Mouse (Mus musculus): ENCODE results near the gene Cngb1. TPM values are rescaled to one million over a fixed set of nuclear protein-coding genes. Genes with fewer than 3 reads are reported as not detected.

The Cngb1 gene
- polyA plus RNA-seq, 2 experiments = 0.06 TPM; not detected in 1

GRCm38 (mm10) chr8:95209924-95210323 is 96.5 kb downstream of the Cngb1 start:
- no peak for TF ChIP-seq CTCF (IDR thresholded peaks at IDR 0.05; ENCODE audit: low read depth)
- Histone ChIP-seq H3K36me3 (replicated peaks; ENCODE audit: control insufficient read depth, insufficient read depth, low read depth) (no peaks in the 10 kb centered on the region), H3K27ac (no peak overlapping the region), H3K9ac (replicated peaks) (no peak overlapping the region), H3K4me3 (ENCODE audit: insufficient read depth in 1 of 2, low read depth in 2 of 2, low read length in 2 of 2) (no peak overlapping the region), H3K27me3 (ENCODE audit: control insufficient read depth, insufficient read depth, low read length) (no peaks in the 10 kb centered on the region), H3K4me1 (replicated peaks; ENCODE audit: control insufficient read depth in 2 of 2, insufficient read depth in 2 of 2, low read length in 1 of 2) (no peaks in the 10 kb centered on the region), H3K9me3 (ENCODE audit: control insufficient read depth, low read length) (no peaks in the 10 kb centered on the region), H3K4me2 (ENCODE audit: low read depth) (no peak overlapping the region)
- WGBS (ENCODE audit: insufficient replicate concordance) = 44% methylated on average over 11 of the region's 11 CpGs
- ATAC-seq (ENCODE audit: insufficient read depth) (no peak), DNase-seq (ENCODE audit: low read depth in 3 of 3, low spot score in 3 of 3) (no peak)

GRCm38 (mm10) chr8:95205946-95206345 is 100.4 kb downstream of the Cngb1 start:
- no peaks in the 10 kb centered on the region for H3K27me3 ChIP-seq (ENCODE audit: control insufficient read depth, insufficient read depth, low read length)
- no peak overlapping the region for H3K27ac ChIP-seq
- no peak overlapping the region for H3K9ac ChIP-seq (replicated peaks)
- TF ChIP-seq CTCF (IDR thresholded peaks at IDR 0.05; ENCODE audit: low read depth) = no peak
- no peak for TF ChIP-seq EP300 (IDR thresholded peaks at IDR 0.05; ENCODE audit: low read depth)
- H3K36me3 ChIP-seq (replicated peaks; ENCODE audit: control insufficient read depth, insufficient read depth, low read depth) = no peaks in the 10 kb centered on the region
- H3K4me2 ChIP-seq (ENCODE audit: low read depth) = no peak overlapping the region
- no peak overlapping the region for H3K4me3 ChIP-seq (ENCODE audit: insufficient read depth in 1 of 2, low read depth in 2 of 2, low read length in 2 of 2)
- H3K4me1 ChIP-seq (replicated peaks; ENCODE audit: control insufficient read depth in 2 of 2, insufficient read depth in 2 of 2, low read length in 1 of 2) = no peaks in the 10 kb centered on the region
- H3K9me3 ChIP-seq (ENCODE audit: control insufficient read depth, low read length) = no peaks in the 10 kb centered on the region
- 41% methylated on average over 8 of the region's 8 CpGs for WGBS (ENCODE audit: insufficient replicate concordance)
- ATAC-seq (ENCODE audit: insufficient read depth) (no peak), DNase-seq (ENCODE audit: low read depth in 3 of 3, low spot score in 3 of 3) (no peak)

- WGBS (ENCODE audit: insufficient replicate concordance) = 19% methylated on average over 10 of the region's 10 CpGs
- Histone ChIP-seq H3K9me3 (ENCODE audit: control insufficient read depth, low read length) (no peaks in the 10 kb centered on the region), H3K9ac (replicated peaks) (no peak overlapping the region), H3K4me1 (replicated peaks; ENCODE audit: control insufficient read depth in 2 of 2, insufficient read depth in 2 of 2, low read length in 1 of 2) (no peaks in the 10 kb centered on the region), H3K4me2 (ENCODE audit: low read depth) (no peak overlapping the region), H3K36me3 (replicated peaks; ENCODE audit: control insufficient read depth, insufficient read depth, low read depth) (no peaks in the 10 kb centered on the region), H3K27ac (no peak overlapping the region), H3K4me3 (ENCODE audit: insufficient read depth in 1 of 2, low read depth in 2 of 2, low read length in 2 of 2) (no peak overlapping the region), H3K27me3 (ENCODE audit: control insufficient read depth, insufficient read depth, low read length) (no peaks in the 10 kb centered on the region)
- DNase-seq (ENCODE audit: low read depth in 3 of 3, low spot score in 3 of 3) (peak; percentile 16 to 20 (median 18)), ATAC-seq (ENCODE audit: insufficient read depth) (no peak)
- TF ChIP-seq EP300 (IDR thresholded peaks at IDR 0.05; ENCODE audit: low read depth) (no peak), CTCF (IDR thresholded peaks at IDR 0.05; ENCODE audit: low read depth) (peak; percentile 95)
These were observed 102.4 kb downstream of the Cngb1 start for GRCm38 (mm10) chr8:95204039-95204380.

- 34% methylated on average over 9 of the region's 9 CpGs for WGBS (ENCODE audit: insufficient replicate concordance)
- no peak for DNase-seq (ENCODE audit: low read depth in 3 of 3, low spot score in 3 of 3)
- Histone ChIP-seq H3K36me3 (replicated peaks; ENCODE audit: control insufficient read depth, insufficient read depth, low read depth) (no peaks in the 10 kb centered on the region), H3K4me3 (ENCODE audit: insufficient read depth in 1 of 2, low read depth in 2 of 2, low read length in 2 of 2) (no peak overlapping the region), H3K9me3 (ENCODE audit: control insufficient read depth, low read length) (no peaks in the 10 kb centered on the region), H3K4me1 (replicated peaks; ENCODE audit: control insufficient read depth in 2 of 2, insufficient read depth in 2 of 2, low read length in 1 of 2) (no peaks in the 10 kb centered on the region), H3K4me2 (ENCODE audit: low read depth) (no peak overlapping the region), H3K9ac (replicated peaks) (no peak overlapping the region), H3K27me3 (ENCODE audit: control insufficient read depth, insufficient read depth, low read length) (no peaks in the 10 kb centered on the region), H3K27ac (no peak overlapping the region)
- no peak for ATAC-seq (ENCODE audit: insufficient read depth)
- TF ChIP-seq EP300 (IDR thresholded peaks at IDR 0.05; ENCODE audit: low read depth) (no peak), CTCF (IDR thresholded peaks at IDR 0.05; ENCODE audit: low read depth) (no peak)
These were observed 102.9 kb downstream of the Cngb1 start for GRCm38 (mm10) chr8:95203326-95204038.

- no peak for ATAC-seq (ENCODE audit: insufficient read depth)
- Histone ChIP-seq H3K27me3 (ENCODE audit: control insufficient read depth, insufficient read depth, low read length) (no peaks in the 10 kb centered on the region), H3K36me3 (replicated peaks; ENCODE audit: control insufficient read depth, insufficient read depth, low read depth) (no peaks in the 10 kb centered on the region), H3K9ac (replicated peaks) (no peak within 1 kb of the TSS), H3K4me2 (ENCODE audit: low read depth) (no peak within 1 kb of the TSS), H3K4me1 (replicated peaks; ENCODE audit: control insufficient read depth in 2 of 2, insufficient read depth in 2 of 2, low read length in 1 of 2) (no peaks in the 10 kb centered on the region), H3K4me3 (ENCODE audit: insufficient read depth in 1 of 2, low read depth in 2 of 2, low read length in 2 of 2) (no peak within 1 kb of the TSS), H3K9me3 (ENCODE audit: control insufficient read depth, low read length) (no peaks in the 10 kb centered on the region), H3K27ac (no peak within 1 kb of the TSS)
- 56% methylated on average over 14 of the region's 14 CpGs for WGBS (ENCODE audit: insufficient replicate concordance)
- TF ChIP-seq CTCF (IDR thresholded peaks at IDR 0.05; ENCODE audit: low read depth) (no peak), EP300 (IDR thresholded peaks at IDR 0.05; ENCODE audit: low read depth) (no peak)
- DNase-seq (ENCODE audit: low read depth in 3 of 3, low spot score in 3 of 3) = no peak
These were observed 103.6 kb downstream of the Cngb1 start, which contains the start of gene Kifc3 for GRCm38 (mm10) chr8:95202649-95203275. Gene Kifc3, minus strand, starts transcription at chr8:95202812.

All from liver, embryonic 14.5 days (tissue).